Mouse (Mus musculus) ES-Bruce4 (cell line): ENCODE results near the gene Atpaf2.

Experiments used
- CTCF ChIP-seq: IDR thresholded peaks from one replicate; pipeline ENCODE4 v1.8.1; 2011; ENCODE audit warnings: low read depth, low read length
- EP300 ChIP-seq: IDR thresholded peaks from 2 replicates; pipeline ENCODE4 v1.6.1; 2011; ENCODE audit warnings: low read depth, low read length; ENCODE audit not compliant: insufficient read depth

- TF ChIP-seq EP300 (no peak), CTCF (no peak)
Observed at GRCm38 (mm10) chr11:60418473-60418803, 181 bp upstream of the Atpaf2 start.
